Mouse (Mus musculus) E14TG2a.4 (cell line): ENCODE data around the gene Stxbp6.

ENCODE experiments used
- CTCF ChIP-seq: conservative IDR thresholded peaks from 2 replicates; pipeline ENCODE4 v1.5.1; 2014; ENCODE audit warnings: low read length
- POU5F1 ChIP-seq: IDR thresholded peaks from 2 replicates; pipeline ENCODE4 v1.6.1; 2014; ENCODE audit warnings: low read length, borderline replicate concordance

DNA sequence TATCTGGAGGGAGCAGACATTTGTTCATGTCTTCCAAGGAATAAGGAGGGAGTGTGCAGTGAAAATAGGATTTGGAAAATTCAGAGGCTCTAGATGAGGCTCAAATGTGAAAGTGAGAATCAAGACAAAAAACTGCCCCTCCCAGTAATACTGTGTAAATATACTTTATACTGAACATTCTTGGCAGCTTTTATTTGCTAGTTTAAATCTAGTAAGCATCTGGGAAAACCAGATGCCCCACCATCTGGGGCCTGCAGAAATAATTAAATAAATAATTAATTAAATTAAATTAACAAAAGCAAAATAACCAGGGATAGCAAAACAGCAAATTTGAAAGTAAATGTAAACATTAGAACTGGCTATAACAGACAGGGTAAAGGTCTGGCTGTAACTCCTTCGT lies 224.0 kb downstream of the Stxbp6 start:
- TF ChIP-seq CTCF, result no peak
- TF ChIP-seq POU5F1, result no peak
